Mouse (Mus musculus) heart, postnatal 0 days (tissue): Measurements from ENCODE around the gene Krt42.

Source experiments
- CTCF ChIP-seq: IDR thresholded peaks from 2 replicates; pipeline ENCODE4 v1.5.1; 2016; ENCODE audit warnings: antibody characterized with exemption, control low read depth, low read depth
- EP300 ChIP-seq: IDR thresholded peaks from 2 replicates; pipeline ENCODE4 v1.6.1; 2016; ENCODE audit warnings: antibody characterized with exemption, low read depth

- TF ChIP-seq CTCF (no peak), EP300 (no peak)
Measured at GRCm38 (mm10) chr11:100219304-100219703, 50.4 kb downstream of the Krt42 start.
